Mouse (Mus musculus) layer of hippocampus, adult 2 months (tissue): ENCODE measurements around the gene Twnk. TPM values are rescaled to one million over a fixed set of nuclear protein-coding genes. Genes with fewer than 3 reads are reported as not detected.

Source experiments
- DNase-seq, 2 experiments: peaks; one replicate each; pipeline ENCODE4 v3.0.0; 2022; ENCODE audit warnings: low spot score in 2 of 2
- H3K27ac ChIP-seq: fragments of 200-600 bp; 2 replicates; pipeline ENCODE4 v1.8.1; 2022
- H3K4me3 ChIP-seq: fragments of 200-600 bp; 2 replicates; pipeline ENCODE4 v1.8.1; 2022; ENCODE audit warnings: mild to moderate bottlenecking
- CTCF ChIP-seq: fragments of 200-600 bp; conservative IDR thresholded peaks from 2 replicates; pipeline ENCODE4 v1.8.1; 2022; ENCODE audit warnings: antibody characterized with exemption, mild to moderate bottlenecking, moderate library complexity
- total RNA-seq, 2 experiments: library from RNA; stranded (reverse); gene quantifications; 2 replicates each; pipeline ENCODE4 v1.2.3; 2021

The Twnk gene
- total RNA-seq, 2 experiments from 2014 or later, result 14.7 to 15.3 TPM

DNA sequence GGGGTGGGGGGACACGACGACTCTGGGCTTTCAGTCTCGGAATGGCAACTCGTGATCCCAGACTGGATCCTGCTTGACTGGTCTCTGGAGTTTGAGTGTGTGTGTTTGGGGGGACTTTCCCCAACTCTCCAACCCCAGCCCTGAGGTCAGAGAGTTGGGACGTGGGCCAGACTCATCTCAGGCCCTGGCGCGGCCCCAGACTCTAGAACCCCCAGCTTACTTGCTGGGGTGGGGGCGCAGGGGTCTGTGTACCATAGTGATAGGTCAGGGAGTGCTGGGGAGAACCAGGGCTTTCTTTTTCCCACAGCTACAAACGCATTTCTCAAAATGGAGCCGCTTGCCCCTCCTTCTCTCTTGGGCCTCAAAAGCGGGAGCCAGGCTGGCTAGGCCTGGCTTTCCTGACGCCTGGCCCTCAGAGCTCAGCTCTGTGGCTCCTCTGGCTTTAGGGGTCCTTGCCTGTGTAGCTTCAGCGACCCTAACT, 12.9 kb downstream of the Twnk start:
- no peak for DNase-seq
- Histone ChIP-seq H3K27ac (peak overlapping the region; percentile 93), H3K4me3 (peak overlapping the region; percentile 66)
- TF ChIP-seq CTCF, result no peak

DNA sequence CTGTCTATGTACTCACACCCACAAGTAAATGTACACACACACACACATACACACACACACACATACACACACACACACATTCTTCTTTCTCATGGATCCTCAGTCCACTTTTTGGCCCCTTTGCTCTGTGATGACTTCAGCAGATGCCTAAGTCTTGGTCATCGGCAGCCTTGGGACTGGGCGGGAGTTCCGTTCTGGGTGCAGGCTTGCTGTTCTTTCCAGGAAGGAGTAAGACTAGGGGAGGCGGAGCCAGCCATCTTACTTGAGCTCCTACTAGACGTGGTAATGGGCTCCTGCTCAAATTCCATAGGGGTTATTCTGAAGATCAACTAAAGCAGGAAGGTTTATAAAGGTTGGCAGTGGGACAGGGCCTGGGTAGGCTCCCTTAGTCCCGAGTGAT, 14.9 kb downstream of the Twnk start:
- Histone ChIP-seq H3K4me3 (no peak overlapping the region), H3K27ac (peak overlapping the region; percentile 10; the same call in 1 of the 2 replicates)
- DNase-seq, result no peak
- TF ChIP-seq CTCF, result no peak

DNA sequence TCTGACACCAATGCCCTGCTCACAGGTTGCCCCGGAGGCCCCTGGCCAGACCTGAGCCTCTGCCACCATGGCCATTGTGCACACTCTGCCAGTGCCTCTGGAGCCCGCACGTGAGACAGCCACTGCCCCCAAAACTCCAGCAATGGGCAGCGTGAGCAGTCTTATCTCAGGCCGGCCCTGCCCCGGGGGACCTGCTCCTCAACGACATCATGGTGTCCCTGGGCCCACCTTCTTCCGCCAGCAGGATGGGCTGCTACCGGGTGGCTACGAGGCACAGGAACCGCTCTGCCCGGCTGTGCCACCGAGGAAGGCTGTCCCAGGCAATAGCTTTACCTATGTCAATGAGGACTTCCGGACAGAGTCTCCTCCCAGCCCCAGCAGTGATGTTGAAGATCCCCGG, 15.9 kb downstream of the Twnk start:
- no peak for TF ChIP-seq CTCF
- Histone ChIP-seq H3K27ac (no peak overlapping the region), H3K4me3 (no peak overlapping the region)
- no peak for DNase-seq

DNA sequence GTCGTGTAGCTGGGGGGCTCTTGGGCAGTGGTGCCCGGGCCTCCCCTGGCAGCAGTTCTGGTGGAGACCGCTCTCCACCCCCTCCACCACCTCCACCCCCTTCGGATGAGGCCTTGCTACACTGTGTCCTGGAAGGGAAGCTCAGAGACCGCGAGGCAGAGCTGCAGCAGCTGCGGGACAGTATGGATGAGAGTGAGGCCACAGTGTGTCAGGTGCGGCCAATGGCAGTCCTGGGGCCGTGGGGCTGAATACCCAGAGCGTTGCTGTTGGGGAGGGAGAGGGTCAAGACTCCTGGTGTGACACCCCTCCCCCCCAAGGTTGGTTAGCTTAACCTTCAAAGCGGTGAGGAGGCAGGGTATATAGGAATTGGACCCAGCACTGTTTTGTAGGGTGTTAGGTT, 18.5 kb downstream of the Twnk start:
- Histone ChIP-seq H3K4me3 (no peak overlapping the region), H3K27ac (no peak overlapping the region)
- DNase-seq, result no peak
- TF ChIP-seq CTCF, result no peak

DNA sequence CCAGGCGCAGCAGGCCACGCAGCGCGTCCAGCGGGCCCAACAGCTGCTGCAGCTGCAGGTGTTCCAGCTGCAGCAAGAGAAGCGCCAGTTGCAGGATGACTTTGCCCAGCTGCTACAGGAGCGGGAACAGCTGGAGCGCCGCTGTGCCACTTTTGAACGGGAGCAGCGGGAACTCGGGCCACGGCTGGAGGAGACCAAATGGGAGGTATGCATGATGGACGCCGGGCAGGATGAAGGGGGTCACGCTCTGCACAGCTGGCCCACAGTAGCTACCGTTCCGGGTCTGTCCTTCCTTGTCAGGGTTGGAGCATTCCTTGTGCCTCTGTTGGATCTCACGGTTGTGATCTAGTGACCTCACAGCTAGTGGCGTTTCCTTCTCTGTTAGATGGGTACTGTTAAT, 19.3 kb downstream of the Twnk start:
- no peak overlapping the region for H3K4me3 ChIP-seq
- no peak overlapping the region for H3K27ac ChIP-seq
- no peak for DNase-seq
- no peak for TF ChIP-seq CTCF

DNA sequence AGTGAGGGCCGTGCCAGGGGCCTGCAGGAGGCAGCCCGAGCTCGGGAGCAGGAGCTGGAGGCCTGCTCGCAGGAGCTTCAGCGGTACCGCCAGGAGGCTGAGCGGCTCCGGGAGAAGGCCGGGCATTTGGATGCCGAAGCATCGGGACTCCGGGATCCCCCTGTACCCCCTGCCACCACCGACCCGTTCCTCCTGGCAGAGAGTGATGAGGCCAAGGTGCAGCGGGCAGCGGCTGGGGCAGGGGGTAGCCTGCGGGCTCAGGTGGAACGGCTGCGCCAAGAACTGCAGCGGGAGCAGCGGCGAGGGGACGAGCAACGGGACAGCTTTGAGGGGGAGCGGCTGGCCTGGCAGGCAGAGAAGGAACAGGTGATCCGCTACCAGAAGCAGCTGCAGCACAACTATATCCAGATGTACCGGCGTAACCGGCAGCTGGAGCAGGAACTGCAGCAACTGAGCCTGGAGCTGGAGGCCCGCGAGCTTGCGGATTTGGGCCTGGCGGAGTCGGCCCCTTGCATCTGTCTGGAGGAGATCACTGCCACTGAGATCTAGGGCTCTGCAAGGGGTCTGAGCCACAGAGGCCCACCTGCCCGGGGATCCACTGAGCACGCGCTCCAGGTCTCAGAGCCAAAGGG, 20.6 kb downstream of the Twnk start:
- no peak for DNase-seq
- TF ChIP-seq CTCF, result no peak
- Histone ChIP-seq H3K27ac (peak overlapping the region; percentile 82; the same call in 1 of the 2 replicates), H3K4me3 (no peak overlapping the region)

DNA sequence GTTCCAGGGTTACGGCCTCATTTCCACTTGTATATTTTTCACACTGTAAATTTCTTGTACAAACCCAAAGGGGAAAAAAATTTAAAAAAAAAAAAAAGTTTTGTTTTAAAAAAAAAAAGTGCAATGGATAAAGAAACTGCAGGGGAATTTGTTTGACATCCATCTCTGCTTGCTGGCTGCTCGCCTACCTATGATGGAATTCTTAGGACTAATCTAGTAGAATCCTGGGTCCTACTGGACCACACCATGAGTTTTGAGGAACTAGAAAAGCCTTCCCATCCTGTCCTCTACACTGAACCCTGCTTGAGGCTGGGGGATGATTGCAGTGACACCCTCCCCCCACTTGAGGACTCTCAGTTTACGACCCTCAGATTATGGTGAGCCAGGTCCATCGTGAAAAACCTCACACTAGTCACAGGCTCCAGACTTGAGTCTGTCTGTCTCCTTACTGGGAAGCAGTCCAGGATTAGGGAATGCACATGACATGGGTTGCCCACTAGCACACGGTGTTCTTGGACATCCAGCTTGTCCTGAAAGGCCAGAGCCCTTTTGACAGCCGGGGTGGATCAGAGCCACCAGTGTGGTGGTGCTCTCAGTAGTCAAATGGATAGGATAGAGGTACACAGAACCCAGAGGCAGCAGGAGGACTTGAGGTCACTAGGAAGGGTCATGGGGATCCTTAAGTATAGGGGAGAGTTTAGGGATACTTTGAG, 21.7 kb downstream of the Twnk start:
- Histone ChIP-seq H3K4me3 (no peak overlapping the region), H3K27ac (peak overlapping the region; percentile 82)
- TF ChIP-seq CTCF, result no peak
- DNase-seq, result no peak

DNA sequence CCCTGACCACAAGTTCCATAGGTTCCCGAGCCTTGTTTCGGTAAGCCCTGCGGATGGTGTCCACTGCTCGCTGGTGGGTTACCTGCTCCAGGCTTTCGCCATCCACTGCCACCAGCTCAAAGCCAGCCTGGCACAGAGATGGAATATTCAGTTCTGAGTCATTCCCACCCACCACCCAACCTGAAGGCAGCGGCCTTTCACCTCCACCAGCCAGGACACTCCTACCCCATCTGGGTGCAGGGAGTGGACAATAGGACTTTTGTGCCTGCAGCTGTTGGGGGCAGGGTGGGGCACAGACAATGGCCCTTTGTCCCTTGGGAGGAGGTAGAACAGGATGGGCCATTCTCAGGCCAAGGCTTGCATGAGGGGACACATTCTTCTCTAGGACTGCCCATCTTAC, 22.4 kb downstream of the Twnk start:
- H3K4me3 ChIP-seq, result no peak overlapping the region
- H3K27ac ChIP-seq, result peak overlapping the region; percentile 82
- no peak for TF ChIP-seq CTCF
- no peak for DNase-seq

DNA sequence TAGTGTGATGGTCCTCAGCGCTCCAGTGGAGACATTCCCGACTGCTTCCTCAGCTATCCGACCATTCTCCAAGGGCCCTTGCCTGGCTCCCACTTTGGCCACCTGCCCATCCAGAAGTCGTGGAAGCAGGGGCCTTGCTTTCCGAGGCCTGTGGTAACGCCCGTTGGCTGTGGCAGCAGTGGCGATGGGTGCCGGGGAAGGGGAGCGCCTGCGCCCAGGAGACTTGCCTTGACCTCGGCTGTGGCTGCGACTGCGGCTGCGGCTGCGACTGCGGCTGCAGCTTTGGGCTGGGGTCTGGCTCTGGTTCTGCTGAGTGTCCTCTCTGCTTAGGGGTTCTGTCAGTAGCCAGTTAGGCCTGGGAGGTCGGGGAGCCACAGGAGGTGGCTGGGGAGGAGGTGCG, 23.3 kb downstream of the Twnk start:
- no peak for DNase-seq
- TF ChIP-seq CTCF, result no peak
- Histone ChIP-seq H3K4me3 (no peak overlapping the region), H3K27ac (peak overlapping the region; percentile 82; the same call in 1 of the 2 replicates)

DNA sequence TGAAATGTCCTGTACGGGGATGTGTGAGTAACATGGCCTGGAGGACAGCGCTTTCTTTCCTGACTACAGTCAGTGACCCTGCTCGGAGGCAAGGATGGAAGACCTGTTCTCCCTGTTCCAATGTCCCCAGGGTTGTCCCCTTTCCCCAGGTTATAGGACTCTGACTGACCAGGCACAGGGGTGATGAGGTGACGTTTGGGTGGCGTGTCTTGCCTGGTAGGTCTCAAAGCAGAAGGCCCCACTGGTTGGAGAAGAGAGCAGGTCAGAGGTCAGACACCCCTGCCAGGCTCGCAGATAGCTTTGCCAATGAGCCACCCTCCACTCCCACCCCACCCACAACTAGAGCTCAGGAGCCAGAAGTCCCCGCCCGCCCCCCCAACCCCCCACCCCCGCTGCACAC, 24.1 kb downstream of the Twnk start:
- H3K4me3 ChIP-seq, result no peak overlapping the region
- peak overlapping the region; percentile 82; the same call in 1 of the 2 replicates for H3K27ac ChIP-seq
- DNase-seq, result no peak
- TF ChIP-seq CTCF, result no peak

DNA sequence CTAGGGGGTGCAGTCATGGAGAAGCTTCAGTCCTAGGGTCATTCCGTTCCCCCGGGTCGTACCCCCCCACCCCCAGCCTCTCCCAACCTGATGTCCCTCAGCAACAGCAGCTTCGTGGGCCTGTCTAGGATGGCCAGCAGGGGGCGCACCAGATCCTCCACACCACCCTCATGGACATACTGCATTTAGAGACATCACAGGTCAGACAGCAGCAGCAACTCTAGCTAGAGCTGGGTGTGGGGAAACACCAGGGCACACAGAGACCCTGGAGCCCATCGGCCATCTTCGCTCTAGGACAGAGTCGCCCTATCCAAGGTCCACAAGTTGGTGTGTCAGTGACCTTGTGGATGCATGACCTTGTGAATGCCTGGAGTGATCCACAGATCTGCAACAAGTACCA, 24.6 kb downstream of the Twnk start:
- no peak overlapping the region for H3K4me3 ChIP-seq
- TF ChIP-seq CTCF, result peak; percentile 78
- H3K27ac ChIP-seq, result peak overlapping the region; percentile 68
- peak in 1 of 2 experiments; percentile 64 for DNase-seq

DNA sequence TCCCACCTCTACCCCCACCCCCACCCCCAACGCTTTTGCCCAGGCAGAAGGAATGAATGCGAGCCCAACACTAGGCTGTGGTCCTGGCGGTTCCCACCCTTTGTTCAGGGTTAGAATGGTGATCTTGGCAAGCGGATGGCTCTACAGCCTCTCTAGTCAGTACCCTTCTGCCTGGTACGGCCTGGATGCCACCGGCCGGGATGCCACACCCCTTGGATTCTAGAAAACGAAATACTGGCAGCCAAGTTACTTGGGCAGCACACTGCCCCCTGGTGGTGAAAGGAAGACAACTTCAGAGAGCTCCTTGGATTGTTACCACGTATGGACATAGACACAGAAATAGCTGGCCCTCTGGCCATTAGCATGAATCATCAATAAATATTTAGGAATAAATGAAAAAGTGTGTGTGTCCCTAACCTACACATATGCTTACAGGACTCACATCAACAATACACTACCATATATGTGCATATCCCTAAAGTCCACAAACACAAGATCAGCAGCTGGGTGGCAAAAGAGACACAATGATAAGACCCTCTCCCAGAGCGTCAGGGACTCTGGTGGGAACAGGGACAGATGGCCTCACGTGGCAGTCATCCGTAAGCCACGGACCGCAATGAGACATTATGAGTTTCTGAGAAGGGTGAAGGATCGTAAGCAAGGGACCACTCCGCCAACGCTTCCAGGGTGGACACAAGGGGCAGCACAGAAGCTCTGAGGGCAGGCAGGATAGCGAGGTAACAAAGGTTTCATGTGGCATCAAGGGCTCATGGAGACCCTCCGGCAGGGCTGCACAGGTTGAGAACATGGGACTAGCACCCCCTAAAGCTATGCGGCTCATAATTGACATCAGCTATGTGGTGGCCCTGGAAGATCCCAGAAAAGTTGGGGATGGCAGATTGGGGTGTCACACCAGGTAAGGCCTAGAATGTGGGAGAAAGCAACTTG, 25.6 kb downstream of the Twnk start:
- TF ChIP-seq CTCF, result peak; percentile 86
- Histone ChIP-seq H3K4me3 (peak overlapping the region; percentile 45), H3K27ac (peak overlapping the region; percentile 68)
- DNase-seq, result peak; percentile 79 to 82

DNA sequence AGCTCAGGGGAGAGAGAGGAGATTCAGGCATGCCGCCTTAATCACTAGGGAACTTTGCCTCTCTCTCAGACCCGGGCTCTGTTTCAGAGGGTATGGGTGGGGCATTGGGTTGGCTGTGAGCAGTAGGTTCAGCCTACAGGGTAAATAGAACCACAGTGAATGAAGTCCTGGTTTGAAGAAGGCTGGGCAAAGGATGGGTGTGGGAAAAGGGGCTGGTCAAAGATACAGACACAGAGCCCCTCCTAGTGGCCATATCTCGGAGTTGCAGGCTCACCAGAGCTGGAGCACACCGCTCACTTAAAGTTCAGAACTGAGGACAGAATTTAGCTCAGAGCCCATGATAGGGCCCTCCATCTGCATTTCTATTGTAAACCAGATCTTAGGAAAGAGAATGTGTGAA, 26.3 kb downstream of the Twnk start:
- peak; percentile 93 for TF ChIP-seq CTCF
- H3K4me3 ChIP-seq, result no peak overlapping the region
- H3K27ac ChIP-seq, result peak overlapping the region; percentile 58; the same call in 1 of the 2 replicates
- peak; percentile 74 to 81 for DNase-seq
